Mouse (Mus musculus) stomach, postnatal 0 days (tissue): ENCODE results near the gene Rpp38.

Source experiments
- CTCF ChIP-seq: IDR thresholded peaks from 2 replicates; pipeline ENCODE4 v1.5.1; 2016; ENCODE audit warnings: antibody characterized with exemption, low read depth, mild to moderate bottlenecking, moderate library complexity
- EP300 ChIP-seq: optimal IDR thresholded peaks from 2 replicates; pipeline ENCODE3; 2016; ENCODE audit warnings: antibody characterized with exemption

DNA sequence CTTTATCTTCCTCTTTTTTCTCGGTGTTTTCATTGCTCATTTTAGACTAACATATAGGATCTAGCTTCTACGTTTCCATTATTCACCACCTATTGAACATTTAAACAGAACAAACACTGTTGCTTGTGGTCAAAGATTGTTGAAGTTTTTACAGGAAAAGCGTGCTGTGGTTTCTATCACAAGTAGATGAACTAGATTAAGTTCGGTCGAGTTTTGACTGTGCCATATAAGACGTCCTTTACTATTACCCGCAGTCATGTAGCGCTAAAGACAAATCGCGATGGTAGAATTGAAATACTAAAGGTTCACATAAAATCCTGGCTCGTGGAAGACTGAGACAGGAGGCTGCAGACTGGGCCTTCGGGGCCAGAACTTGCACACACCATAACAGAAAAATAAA is 1.3 kb upstream of the Rpp38 start:
- TF ChIP-seq CTCF (no peak), EP300 (no peak)
